Mouse (Mus musculus) thymus, adult 2 months (tissue): ENCODE measurements around the gene Tnfsf13.
A peak's percentile ranks its signal among the peaks of the same experiment; 100 is the strongest.

Experiments
- CTCF ChIP-seq: fragments of 200-500 bp; IDR thresholded peaks from 2 replicates; pipeline ENCODE4 v1.5.1; 2012; ENCODE audit warnings: mild to moderate bottlenecking, control low read depth, low read length, moderate library complexity, borderline replicate concordance; ENCODE audit not compliant: control insufficient read depth, poor library complexity, insufficient read depth; ENCODE audit errors: extremely low read depth
- POLR2A ChIP-seq: fragments of 200-500 bp; IDR thresholded peaks from 2 replicates; pipeline ENCODE4 v1.6.1; 2012; ENCODE audit warnings: mild to moderate bottlenecking, low read length, control low read depth, moderate library complexity; ENCODE audit not compliant: control insufficient read depth, poor library complexity, insufficient read depth; ENCODE audit errors: extremely low read depth

GRCm38 (mm10) chr11:69681314-69682208 is 4.0 kb downstream of the Tnfsf13 start, which contains the start of gene Senp3:
- 0 out of 2 replicates have a peak, but pooled peaks have one; percentile 22 for TF ChIP-seq CTCF
- peak; percentile 53; the same call in 1 of the 2 replicates for TF ChIP-seq POLR2A
